Mouse (Mus musculus) left cerebral cortex, adult 2 months (tissue): Measurements from ENCODE around the gene Capn5. TPM values are rescaled to one million over a fixed set of nuclear protein-coding genes. Genes with fewer than 3 reads are reported as not detected.
"Not testable (repeated sequence)": the region's sequence is repeated elsewhere in the genome, so short reads cannot be mapped to it uniquely, and the experiment has no call there.

Experiments used
- DNase-seq, 2 experiments: peaks; one replicate each; pipeline ENCODE4 v3.0.0; 2021 to 2022; ENCODE audit warnings: low spot score in 2 of 2, mixed read lengths in 1 of 2; ENCODE audit errors: extremely low spot score in 1 of 2
- H3K27ac ChIP-seq: fragments of 200-600 bp; 2 replicates; pipeline ENCODE4 v1.8.1; 2022
- H3K4me3 ChIP-seq: fragments of 200-600 bp; 2 replicates; pipeline ENCODE4 v1.8.1; 2022
- CTCF ChIP-seq: fragments of 200-600 bp; IDR thresholded peaks from 2 replicates; pipeline ENCODE4 v1.8.1; 2022; ENCODE audit warnings: antibody characterized with exemption, mild to moderate bottlenecking, moderate library complexity
- intact Hi-C: fragments of 180-260 bp; cut with DNase I; formaldehyde crosslinking; loops from one replicate; pipeline ENCODE4 v1.15.1; 2025
- total RNA-seq, 2 experiments: library from RNA; stranded (reverse); gene quantifications; 2 replicates each; pipeline ENCODE4 v1.2.3; 2021

Gene Capn5
- total RNA-seq, 2 experiments from 2014 or later: 30.8 to 36.1 TPM

DNA sequence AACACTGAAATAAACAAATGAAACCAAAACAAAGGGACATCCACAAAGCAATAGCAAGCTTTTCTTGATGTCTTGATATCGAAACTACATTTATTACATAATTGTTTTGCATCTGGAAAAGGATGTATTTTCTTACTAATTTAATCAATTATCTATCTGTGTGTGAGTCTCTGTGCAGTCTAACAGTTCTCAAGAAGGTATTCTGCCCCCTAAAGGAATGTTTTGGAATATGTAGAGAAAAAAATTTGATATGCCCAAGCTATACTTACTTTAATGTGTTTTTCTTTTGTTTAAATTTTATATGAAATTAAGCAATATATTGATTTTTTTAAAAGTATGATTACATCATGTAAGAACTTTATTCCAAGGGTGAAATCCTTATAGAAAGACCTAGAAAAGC lies 12.5 kb upstream of the Capn5 start:
- Histone ChIP-seq H3K4me3 (no peak overlapping the region), H3K27ac (no peak overlapping the region)
- intact Hi-C loops: no loop called here
- DNase-seq: no peak
- TF ChIP-seq CTCF: peak; percentile 57

DNA sequence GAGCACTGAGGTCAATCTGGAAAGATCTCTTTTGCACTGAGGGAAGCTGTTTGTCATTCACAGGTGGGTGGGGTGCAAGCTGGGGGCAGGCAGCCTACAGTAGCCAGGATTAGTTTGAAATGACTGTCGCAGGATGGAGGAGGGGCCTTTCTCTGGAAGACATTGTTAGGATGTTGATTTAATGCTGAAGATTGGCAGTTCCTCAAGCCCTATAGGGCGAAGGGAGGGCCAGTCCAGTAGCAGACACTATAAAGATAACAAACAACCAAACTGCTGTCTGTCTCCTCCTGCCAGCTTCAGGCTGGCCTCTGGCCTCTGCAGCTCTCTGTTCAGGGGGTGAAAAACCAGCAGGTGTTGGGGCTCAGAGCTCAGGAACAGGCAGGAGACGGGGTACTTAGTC lies 11.7 kb upstream of the Capn5 start:
- no peak for DNase-seq
- H3K4me3 ChIP-seq: no peak overlapping the region
- intact Hi-C loops: no loop called here
- TF ChIP-seq CTCF: no peak
- no peak overlapping the region for H3K27ac ChIP-seq

DNA sequence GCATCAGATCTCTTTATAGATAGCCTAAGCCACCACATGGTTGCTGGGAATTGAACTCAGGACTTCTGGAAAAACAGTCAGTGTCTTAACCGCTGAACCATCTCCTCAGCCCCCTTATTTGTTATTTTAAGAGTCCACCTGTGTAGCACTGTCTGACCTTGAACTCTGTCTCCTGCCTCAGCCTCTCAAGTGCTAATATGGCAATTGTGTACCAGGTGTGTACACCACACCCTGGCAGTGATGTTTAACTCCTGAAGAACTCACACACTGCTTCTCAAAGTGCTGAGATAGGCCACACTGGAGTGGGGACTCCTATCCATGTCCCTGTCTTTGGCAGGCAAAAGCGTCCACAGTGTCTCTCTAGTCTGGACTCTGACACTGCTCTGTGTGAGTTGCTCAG lies 10.6 kb upstream of the Capn5 start:
- TF ChIP-seq CTCF: no peak
- no peak overlapping the region for H3K4me3 ChIP-seq
- no peak for DNase-seq
- H3K27ac ChIP-seq: no peak overlapping the region
- intact Hi-C loops: no loop called here

DNA sequence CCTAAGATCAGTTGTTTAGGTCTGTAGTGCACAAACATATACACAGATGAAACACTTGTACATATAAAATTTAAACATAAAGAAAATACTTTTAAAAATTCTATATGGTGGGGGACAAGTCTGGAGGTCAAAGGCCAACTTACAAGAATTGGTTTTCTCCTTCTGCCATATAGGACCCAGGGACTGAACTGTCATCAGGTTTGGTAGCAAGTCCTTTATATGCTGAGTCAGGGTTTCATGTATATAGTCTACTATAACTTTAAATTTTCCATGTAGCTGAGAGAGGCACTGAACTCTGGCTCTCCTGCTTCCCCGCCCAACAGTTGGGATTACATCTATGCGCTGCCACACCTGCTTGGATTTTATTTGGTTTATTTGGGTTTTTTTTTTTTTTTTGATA lies 10.2 kb upstream of the Capn5 start:
- DNase-seq: no peak
- Histone ChIP-seq H3K4me3 (no peak overlapping the region), H3K27ac (no peak overlapping the region)
- intact Hi-C loops: no loop called here
- TF ChIP-seq CTCF: no peak

DNA sequence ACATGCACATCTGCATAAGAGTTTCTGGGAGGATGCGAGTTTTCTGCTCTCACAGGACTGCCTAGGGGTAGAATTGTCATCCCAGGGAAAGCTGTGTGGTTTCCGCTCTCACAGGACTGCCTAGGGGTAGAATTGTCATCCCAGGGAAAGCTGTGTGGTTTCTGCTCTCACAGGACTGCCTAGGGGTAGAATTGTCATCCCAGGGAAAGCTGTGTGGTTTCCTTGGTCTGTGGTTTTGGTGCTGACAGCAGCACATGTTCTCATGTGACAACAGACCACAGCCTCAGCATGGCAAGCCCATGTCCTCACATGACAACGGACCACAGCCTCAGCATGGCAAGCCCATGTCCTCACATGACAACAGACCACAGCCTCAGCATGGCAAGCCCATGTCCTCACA lies 9.3 kb upstream of the Capn5 start:
- H3K4me3 ChIP-seq, DNase-seq, H3K27ac ChIP-seq, intact Hi-C loops: not testable (repeated sequence)

- no peak for DNase-seq
- Histone ChIP-seq H3K4me3 (no peak overlapping the region), H3K27ac (no peak overlapping the region)
- intact Hi-C loops: no loop called here
- no peak for TF ChIP-seq CTCF
Observed at GRCm38 (mm10) chr7:98186637-98187036, 8.6 kb upstream of the Capn5 start.

- Histone ChIP-seq H3K4me3 (no peak overlapping the region), H3K27ac (no peak overlapping the region)
- intact Hi-C loops: no loop called here
- TF ChIP-seq CTCF: no peak
- no peak for DNase-seq
Observed at GRCm38 (mm10) chr7:98185326-98185725, 7.3 kb upstream of the Capn5 start.

DNA sequence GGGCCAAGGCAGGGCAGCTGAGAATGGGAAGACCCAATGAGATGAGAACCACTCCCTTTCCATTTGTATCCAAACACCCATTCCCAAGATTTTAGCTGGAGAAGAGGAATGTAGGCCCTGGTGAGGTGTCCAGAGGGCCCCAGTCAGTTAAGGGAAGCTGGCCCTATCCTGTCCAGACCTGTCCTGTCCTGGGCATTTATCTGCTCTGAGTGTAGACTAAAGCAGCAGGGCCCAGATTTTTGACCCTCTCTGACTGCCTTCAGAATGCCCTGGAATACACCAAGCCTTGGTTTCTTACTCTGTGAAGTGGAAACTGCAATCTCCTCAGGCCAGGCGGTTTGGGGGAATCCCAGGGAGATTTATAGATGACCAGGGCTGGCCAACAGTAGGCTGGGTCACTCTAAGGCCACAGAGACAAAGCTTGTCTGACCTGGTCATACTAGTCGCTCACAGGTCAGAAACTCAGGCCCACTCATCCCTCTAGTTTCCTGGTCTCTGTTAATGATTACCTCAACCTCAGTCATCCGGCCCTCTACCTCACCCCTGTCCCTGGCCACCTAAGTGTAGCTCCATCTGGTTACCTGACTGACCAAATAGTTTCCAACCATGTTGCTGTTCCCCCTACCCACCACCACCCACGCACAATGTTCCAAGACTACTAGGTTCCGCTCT lies 622 bp upstream of the Capn5 start:
- intact Hi-C loops: no loop called here
- Histone ChIP-seq H3K4me3 (peak overlapping the region; percentile 80), H3K27ac (peak overlapping the region; percentile 81)
- no peak for TF ChIP-seq CTCF
- no peak for DNase-seq

GRCm38 (mm10) chr7:98177566-98177928 lies 527 bp downstream of the Capn5 start:
- DNase-seq: no peak
- Histone ChIP-seq H3K27ac (peak overlapping the region; percentile 85), H3K4me3 (peak overlapping the region; percentile 80)
- intact Hi-C loops: no loop called here
- no peak for TF ChIP-seq CTCF

GRCm38 (mm10) chr7:98177071-98177485 lies 996 bp downstream of the Capn5 start:
- H3K27ac ChIP-seq: no peak overlapping the region
- no peak for TF ChIP-seq CTCF
- intact Hi-C loops: no loop called here
- H3K4me3 ChIP-seq: peak overlapping the region; percentile 80
- DNase-seq: no peak

GRCm38 (mm10) chr7:98176322-98177070 lies 1.6 kb downstream of the Capn5 start:
- Histone ChIP-seq H3K27ac (no peak overlapping the region), H3K4me3 (no peak overlapping the region)
- intact Hi-C loops: no loop called here
- no peak for TF ChIP-seq CTCF
- no peak for DNase-seq

DNA sequence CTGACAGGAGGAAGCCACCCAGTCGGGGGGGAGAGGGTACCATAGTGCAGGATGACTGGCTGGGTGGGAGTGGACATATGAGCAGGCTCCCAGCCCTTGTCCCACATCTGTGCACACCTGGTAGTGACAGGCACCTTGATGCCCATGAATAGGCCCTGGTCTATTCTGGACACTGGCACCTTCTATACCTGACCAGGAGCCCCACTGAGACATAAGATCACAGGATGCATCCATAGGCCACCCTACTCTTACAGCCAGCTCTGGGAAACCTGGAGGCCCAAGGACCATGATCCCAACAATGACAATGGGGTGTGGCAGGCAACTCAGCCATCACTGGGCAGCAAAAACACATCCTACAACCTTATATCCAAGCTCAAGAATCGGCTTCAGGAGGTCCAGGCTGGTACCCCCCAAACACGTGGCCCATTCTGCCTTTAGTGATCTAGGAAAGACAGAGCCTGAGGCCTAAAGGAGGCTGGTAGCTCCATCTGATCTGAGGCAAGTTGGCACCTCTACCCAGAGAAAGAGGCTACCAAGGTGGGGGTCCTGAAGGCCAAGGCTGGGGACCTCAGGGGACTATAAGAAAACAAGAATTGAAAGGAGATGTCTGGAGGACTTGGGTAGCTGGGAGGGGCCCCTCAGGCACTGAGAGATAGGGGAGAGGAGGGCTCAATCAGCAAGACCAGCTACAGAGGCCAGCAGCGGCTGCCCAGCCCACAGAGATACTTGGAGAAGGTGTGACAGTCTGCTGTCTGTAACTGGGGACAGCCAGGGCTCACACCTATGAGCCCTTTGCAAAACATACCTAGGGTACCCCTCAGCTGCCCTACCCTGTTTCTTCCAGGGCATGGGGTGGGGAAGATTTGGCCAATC lies 3.0 kb downstream of the Capn5 start:
- Histone ChIP-seq H3K27ac (no peak overlapping the region), H3K4me3 (no peak overlapping the region)
- no peak for DNase-seq
- intact Hi-C loops: no loop called here
- no peak for TF ChIP-seq CTCF
